Mouse (Mus musculus) CH12.LX (cell line): ENCODE measurements around the gene Trmt112. TPM values are rescaled to one million over a fixed set of nuclear protein-coding genes. Genes with fewer than 3 reads are reported as not detected.

Source experiments
- DNase-seq: peaks from one replicate; pipeline ENCODE4 v3.0.0-alpha.2; 2013; ENCODE audit errors: extremely low read depth
- H3K27ac ChIP-seq: 2 replicates; pipeline ENCODE4 v1.5.1; 2012; ENCODE audit warnings: low read depth, mild to moderate bottlenecking, control low read depth, moderate library complexity; ENCODE audit not compliant: insufficient read depth
- H3K27me3 ChIP-seq: replicated peaks from 2 replicates; pipeline ENCODE3; 2012; ENCODE audit warnings: inconsistent platforms
- H3K36me3 ChIP-seq, 2 experiments: replicated peaks in 1 of 2; 2 replicates each; pipeline versions ENCODE3 to v1.6.1; 2012; ENCODE audit warnings: inconsistent platforms in 1 of 2, low read length in 1 of 2, mild to moderate bottlenecking in 1 of 2, mixed read lengths in 1 of 2, moderate library complexity in 1 of 2; ENCODE audit not compliant: control insufficient read depth in 1 of 2, insufficient read depth in 1 of 2
- H3K4me1 ChIP-seq, 2 experiments: 2 replicates each; pipeline ENCODE4 v1.6.1; 2012; ENCODE audit warnings: inconsistent platforms in 1 of 2, moderate library complexity in 1 of 2; ENCODE audit not compliant: insufficient read depth in 2 of 2, control insufficient read depth in 1 of 2
- H3K4me2 ChIP-seq: 2 replicates; pipeline ENCODE4 v1.6.1; 2012; ENCODE audit warnings: low read depth, mild to moderate bottlenecking, control low read depth; ENCODE audit not compliant: poor library complexity, insufficient read depth, severe bottlenecking
- H3K4me3 ChIP-seq, 3 experiments: fragments of 150-350 bp in 1 of 3; sonication (generic) in 1 of 3; replicated peaks in 1 of 3; 2 replicates each; pipeline versions ENCODE3 to v1.5.1; 2011 to 2012; ENCODE audit warnings: low read depth in 2 of 3, low read length in 2 of 3, mild to moderate bottlenecking in 2 of 3, moderate library complexity in 2 of 3, control low read depth in 1 of 3, improper control_type of control experiment in 1 of 3, inconsistent platforms in 1 of 3, mixed read lengths in 1 of 3; ENCODE audit not compliant: poor library complexity in 1 of 3
- H3K79me2 ChIP-seq: replicated peaks from 2 replicates; pipeline ENCODE4 v1.6.1; 2012; ENCODE audit warnings: mild to moderate bottlenecking, moderate library complexity; ENCODE audit not compliant: control insufficient read depth, poor library complexity, insufficient read depth, severe bottlenecking; ENCODE audit errors: extremely low read depth
- H3K9ac ChIP-seq: 2 replicates; pipeline ENCODE4 v1.6.1; 2012; ENCODE audit warnings: low read depth, mild to moderate bottlenecking, control low read depth, moderate library complexity; ENCODE audit not compliant: insufficient read depth
- H3K9me3 ChIP-seq: replicated peaks from 2 replicates; pipeline ENCODE3; 2012; ENCODE audit warnings: low read length, inconsistent platforms, mixed read lengths
- BHLHE40 ChIP-seq: IDR thresholded peaks from 2 replicates; pipeline ENCODE4 v1.6.1; 2011; ENCODE audit warnings: mild to moderate bottlenecking, low read depth, low read length, improper control_type of control experiment
- CHD1 ChIP-seq: IDR thresholded peaks from 2 replicates; pipeline ENCODE4 v1.6.1; 2012; ENCODE audit warnings: low read depth, low read length, improper control_type of control experiment, inconsistent platforms
- CHD2 ChIP-seq: IDR thresholded peaks from 2 replicates; pipeline ENCODE4 v1.6.1; 2011; ENCODE audit warnings: low read length, improper control_type of control experiment
- CTCF ChIP-seq, 2 experiments: IDR thresholded peaks in 1 of 2; conservative IDR thresholded peaks in 1 of 2; 2 replicates each; pipeline ENCODE4 v1.5.1; 2011 to 2012; ENCODE audit warnings: low read depth in 2 of 2, low read length in 2 of 2, improper control_type of control experiment in 1 of 2, inconsistent platforms in 1 of 2, mild to moderate bottlenecking in 1 of 2, moderate library complexity in 1 of 2
- ELF1 ChIP-seq: IDR thresholded peaks from 2 replicates; pipeline ENCODE4 v1.6.1; 2014; ENCODE audit warnings: low read depth, mild to moderate bottlenecking, inconsistent platforms, low read length, improper control_type of control experiment
- EP300 ChIP-seq: IDR thresholded peaks from 2 replicates; pipeline ENCODE4 v1.6.1; 2011; ENCODE audit warnings: low read length, improper control_type of control experiment
- ETS1 ChIP-seq: conservative IDR thresholded peaks from 2 replicates; pipeline ENCODE4 v1.6.1; 2012; ENCODE audit warnings: low read depth, mild to moderate bottlenecking, inconsistent platforms, low read length, improper control_type of control experiment, moderate library complexity
- GABPA ChIP-seq: IDR thresholded peaks from 2 replicates; pipeline ENCODE4 v1.6.1; 2012; ENCODE audit warnings: low read depth, low read length, improper control_type of control experiment, inconsistent platforms; ENCODE audit not compliant: insufficient replicate concordance
- HCFC1 ChIP-seq: IDR thresholded peaks from 2 replicates; pipeline ENCODE4 v1.6.1; 2012; ENCODE audit warnings: low read depth, mild to moderate bottlenecking, inconsistent platforms, low read length, improper control_type of control experiment
- IRF4 ChIP-seq: IDR thresholded peaks from 2 replicates; pipeline ENCODE4 v1.6.1; 2014; ENCODE audit warnings: low read depth, mild to moderate bottlenecking, inconsistent platforms, low read length, improper control_type of control experiment
- JUN ChIP-seq: IDR thresholded peaks from 2 replicates; pipeline ENCODE4 v1.6.1; 2011; ENCODE audit warnings: low read depth, mild to moderate bottlenecking, low read length, improper control_type of control experiment, moderate library complexity; ENCODE audit not compliant: insufficient read depth
- JUND ChIP-seq: conservative IDR thresholded peaks from 2 replicates; pipeline ENCODE4 v1.6.1; 2011; ENCODE audit warnings: low read depth, low read length, improper control_type of control experiment
- MAFK ChIP-seq: IDR thresholded peaks from 2 replicates; pipeline ENCODE4 v1.6.1; 2011; ENCODE audit warnings: low read length, improper control_type of control experiment; ENCODE audit not compliant: insufficient replicate concordance
- MAX ChIP-seq: IDR thresholded peaks from 2 replicates; pipeline ENCODE4 v1.6.1; 2011; ENCODE audit warnings: low read length, improper control_type of control experiment
- MAZ ChIP-seq: IDR thresholded peaks from 2 replicates; pipeline ENCODE4 v1.6.1; 2012; ENCODE audit warnings: low read depth, mild to moderate bottlenecking, inconsistent platforms, low read length, improper control_type of control experiment, moderate library complexity
- MEF2A ChIP-seq: IDR thresholded peaks from 2 replicates; pipeline ENCODE4 v1.6.1; 2014; ENCODE audit warnings: low read depth, mild to moderate bottlenecking, inconsistent platforms, low read length, improper control_type of control experiment, borderline replicate concordance
- MXI1 ChIP-seq: IDR thresholded peaks from 2 replicates; pipeline ENCODE4 v1.6.1; 2011; ENCODE audit warnings: mild to moderate bottlenecking, low read depth, low read length, improper control_type of control experiment
- MYC ChIP-seq: IDR thresholded peaks from 2 replicates; pipeline ENCODE4 v1.6.1; 2011; ENCODE audit warnings: low read depth, mild to moderate bottlenecking, improper control_type of control experiment, low read length
- NELFE ChIP-seq: IDR thresholded peaks from 2 replicates; pipeline ENCODE4 v1.6.1; 2011; ENCODE audit warnings: low read depth, low read length, improper control_type of control experiment
- NRF1 ChIP-seq: IDR thresholded peaks from 2 replicates; pipeline ENCODE4 v1.6.1; 2014; ENCODE audit warnings: low read depth, mild to moderate bottlenecking, inconsistent platforms, low read length, improper control_type of control experiment, moderate library complexity
- PAX5 ChIP-seq: IDR thresholded peaks from 2 replicates; pipeline ENCODE4 v1.6.1; 2012; ENCODE audit warnings: low read length, inconsistent platforms, mixed read lengths
- POLR2A ChIP-seq: IDR thresholded peaks from 2 replicates; pipeline ENCODE4 v1.6.1; 2011; ENCODE audit warnings: low read depth, mild to moderate bottlenecking, improper control_type of control experiment, low read length
- POLR2AphosphoS2 ChIP-seq: IDR thresholded peaks from 2 replicates; pipeline ENCODE4 v1.6.1; 2011; ENCODE audit warnings: low read depth, low read length, improper control_type of control experiment
- RAD21 ChIP-seq: IDR thresholded peaks from 2 replicates; pipeline ENCODE4 v1.6.1; 2011; ENCODE audit warnings: low read depth, mild to moderate bottlenecking, low read length, improper control_type of control experiment, moderate library complexity
- RCOR1 ChIP-seq: conservative IDR thresholded peaks from 2 replicates; pipeline ENCODE4 v1.6.1; 2012; ENCODE audit warnings: low read depth, mild to moderate bottlenecking, inconsistent platforms, low read length, improper control_type of control experiment
- SIN3A ChIP-seq: IDR thresholded peaks from 2 replicates; pipeline ENCODE4 v1.6.1; 2012; ENCODE audit warnings: low read length, improper control_type of control experiment, inconsistent platforms
- SMC3 ChIP-seq: IDR thresholded peaks from 2 replicates; pipeline ENCODE4 v1.6.1; 2011; ENCODE audit warnings: low read depth, low read length, improper control_type of control experiment
- TBP ChIP-seq: conservative IDR thresholded peaks from 2 replicates; pipeline ENCODE4 v1.6.1; 2011; ENCODE audit warnings: low read depth, low read length, improper control_type of control experiment
- TCF12 ChIP-seq: IDR thresholded peaks from 2 replicates; pipeline ENCODE4 v1.6.1; 2014; ENCODE audit warnings: low read depth, mild to moderate bottlenecking, inconsistent platforms, low read length, improper control_type of control experiment
- UBTF ChIP-seq: IDR thresholded peaks from 2 replicates; pipeline ENCODE4 v1.6.1; 2012; ENCODE audit warnings: low read depth, mild to moderate bottlenecking, inconsistent platforms, low read length, improper control_type of control experiment, moderate library complexity
- USF1 ChIP-seq: IDR thresholded peaks from 2 replicates; pipeline ENCODE4 v1.6.1; 2014; ENCODE audit warnings: low read depth, mild to moderate bottlenecking, inconsistent platforms, low read length, improper control_type of control experiment
- ZC3H11A ChIP-seq: IDR thresholded peaks from 2 replicates; pipeline ENCODE4 v1.6.1; 2012; ENCODE audit warnings: low read depth, mild to moderate bottlenecking, inconsistent platforms, low read length, improper control_type of control experiment
- ZKSCAN1 ChIP-seq: IDR thresholded peaks from 2 replicates; pipeline ENCODE4 v1.6.1; 2012; ENCODE audit warnings: low read depth, inconsistent platforms, low read length, improper control_type of control experiment, borderline replicate concordance
- ZMIZ1 ChIP-seq: IDR thresholded peaks from 2 replicates; pipeline ENCODE4 v1.6.1; 2012; ENCODE audit warnings: low read depth, mild to moderate bottlenecking, inconsistent platforms, low read length, improper control_type of control experiment
- ZNF384 ChIP-seq: IDR thresholded peaks from 2 replicates; pipeline ENCODE4 v1.6.1; 2012; ENCODE audit warnings: low read depth, low read length, improper control_type of control experiment, inconsistent platforms
- dilution Hi-C: fragments of 300-500 bp; cut with MboI; formaldehyde crosslinking; loops from 2 replicates; pipeline ENCODE4 v1.14.3; 2020; ENCODE audit warnings: low sequenced_read_pairs; ENCODE audit not compliant: extremely low pct_unique_long_range_greater_than_20kb, extremely low pct_ligation_motif_present
- in situ Hi-C: fragments of 300-500 bp; cut with MboI; formaldehyde crosslinking; loops from 3 replicates; pipeline ENCODE4 v1.14.3; 2019; ENCODE audit warnings: low sequenced_read_pairs, low pct_ligation_motif_present, low pct_unique_long_range_greater_than_20kb, mixed read lengths
- polyA plus RNA-seq: library from polyadenylated mRNA; unstranded; fragments of >175 nt; gene quantifications from 2 replicates; pipeline ENCODE4 v1.2.1, GENCODE M21; 2012; ENCODE audit warnings: low read depth; ENCODE audit not compliant: insufficient read length
- total RNA-seq, 2 experiments: library from RNA; depleted of rRNA; stranded (reverse); fragments of 300-350 nt in 1 of 2; fragments of >200 nt in 1 of 2; gene quantifications; 2 replicates each; pipeline ENCODE4 v1.2.3; 2012 to 2014

Trmt112 gene
- total and polyA plus RNA-seq, 3 experiments, result 97.9 to 212 (median 198) TPM

DNA sequence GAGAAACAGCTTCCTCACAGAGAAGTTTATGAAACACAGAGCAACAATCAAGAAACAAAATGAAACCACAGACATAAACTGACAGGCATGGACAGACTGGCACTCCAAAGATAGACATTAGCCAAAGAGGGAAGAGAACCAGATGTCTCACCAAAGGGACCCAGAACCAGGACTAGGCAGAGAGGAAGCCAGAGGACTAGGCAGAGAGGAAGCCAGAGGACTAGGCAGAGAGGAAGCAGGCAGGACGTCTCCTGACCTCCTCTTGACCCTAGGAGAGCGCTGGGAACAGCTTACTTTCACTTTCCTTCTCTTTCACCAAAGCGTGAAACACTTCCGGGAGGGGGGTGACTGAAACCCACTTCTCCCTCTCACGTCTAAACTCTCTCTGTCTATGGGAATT lies 40.1 kb upstream of the Trmt112 start (continued):
- TF ChIP-seq TCF12 (no peak), JUND (no peak), MAZ (no peak), ZNF384 (no peak), GABPA (no peak), CHD2 (no peak)

GRCm38 (mm10) chr19:6871574-6872271 lies 37.8 kb upstream of the Trmt112 start:
- peak overlapping the region in 1 of 3 experiments; percentile 18 for H3K4me3 ChIP-seq
- no peaks in the 10 kb centered on the region for H3K79me2 ChIP-seq
- peak; percentile 76 for DNase-seq
- H3K9me3 ChIP-seq, result peaks cover 2% of the 10 kb centered on the region
- H3K4me2 ChIP-seq, result peak overlapping the region; percentile 53
- 0 out of 2 replicates have a peak overlapping the region, but pooled peaks have one; percentile 4 for H3K27ac ChIP-seq
- peaks cover 0 to 2% of the 10 kb centered on the region in 2 experiments for H3K36me3 ChIP-seq
- H3K4me1 ChIP-seq, result peaks cover 8 to 37% of the 10 kb centered on the region in 2 experiments
- dilution Hi-C loops, result no loop called here
- no peak overlapping the region for H3K9ac ChIP-seq
- in situ Hi-C loops, result loop anchor here (5.0 kb wide), 1 partner anchor 51 kb away; the partner anchor contains the start of gene Esrra
- no peaks in the 10 kb centered on the region for H3K27me3 ChIP-seq
- no peak for TF ChIP-seq POLR2A
- no peak for TF ChIP-seq CHD1
- no peak for TF ChIP-seq ZMIZ1
- no peak for TF ChIP-seq GABPA
- TF ChIP-seq MYC, result 0 out of 2 replicates have a peak, but pooled peaks have one; percentile 52
- TF ChIP-seq BHLHE40, result peak; percentile 31
- TF ChIP-seq TBP, result 0 out of 2 replicates have a peak, but pooled peaks have one; percentile 48
- TF ChIP-seq POLR2AphosphoS2, result no peak
- no peak for TF ChIP-seq HCFC1
- 0 out of 2 replicates have a peak, but pooled peaks have one; percentile 32 for TF ChIP-seq RCOR1
- TF ChIP-seq IRF4, result no peak
- peak; percentile 72 for TF ChIP-seq SIN3A
- 0 out of 2 replicates have a peak, but pooled peaks have one; percentile 26 for TF ChIP-seq EP300
- no peak for TF ChIP-seq JUND
- peak; percentile 69 for TF ChIP-seq RAD21
- TF ChIP-seq MEF2A, result no peak
- TF ChIP-seq NRF1, result 0 out of 2 replicates have a peak, but pooled peaks have one; percentile 15
- TF ChIP-seq SMC3, result peak; percentile 65
- TF ChIP-seq PAX5, result no peak
- peak; percentile 47 to 79 for TF ChIP-seq CTCF (conservative IDR thresholded peaks at IDR 0.05 in 1 of 2, IDR thresholded peaks at IDR 0.05 in 1 of 2; ENCODE audit: low read depth in 2 of 2, low read length in 2 of 2)
- TF ChIP-seq ZKSCAN1, result no peak
- TF ChIP-seq CHD2, result no peak
- no peak for TF ChIP-seq UBTF
- TF ChIP-seq ETS1, result peak; percentile 37; the same call in 1 of the 2 replicates
- TF ChIP-seq ZNF384, result no peak
- TF ChIP-seq MAX, result no peak
- TF ChIP-seq MXI1, result peak; percentile 40; the same call in 1 of the 2 replicates
- TF ChIP-seq NELFE, result no peak; the same call in 1 of the 2 replicates
- no peak for TF ChIP-seq USF1
- TF ChIP-seq ELF1, result no peak
- no peak for TF ChIP-seq JUN
- no peak for TF ChIP-seq ZC3H11A
- TF ChIP-seq MAZ, result peak; percentile 55; the same call in 1 of the 2 replicates
- no peak for TF ChIP-seq MAFK
